Mouse (Mus musculus) midbrain, embryonic 13.5 days (tissue): Measurements from ENCODE around the gene Agap1. TPM values are rescaled to one million over a fixed set of nuclear protein-coding genes. Genes with fewer than 3 reads are reported as not detected.

Experiments used
- ATAC-seq: fragments of 200-750 bp; cut with Nextera tagmentation; 2 replicates; pipeline ENCODE4 v1.8.0; 2017; ENCODE audit warnings: mild to moderate bottlenecking, moderate TSS enrichment, moderate library complexity
- H3K27ac ChIP-seq: fragments of 300-500 bp; sonication (generic); 2 replicates; pipeline ENCODE4 v1.5.1; 2015; ENCODE audit warnings: inconsistent platforms, mild to moderate bottlenecking, moderate library complexity
- H3K27me3 ChIP-seq: fragments of 300-500 bp; sonication (generic); 2 replicates; pipeline ENCODE4 v1.6.1; 2015; ENCODE audit warnings: mild to moderate bottlenecking, inconsistent platforms
- H3K36me3 ChIP-seq: fragments of 300-500 bp; sonication (generic); 2 replicates; pipeline ENCODE4 v1.6.1; 2015; ENCODE audit warnings: mild to moderate bottlenecking, inconsistent platforms
- H3K4me1 ChIP-seq: fragments of 300-500 bp; sonication (generic); replicated peaks from 2 replicates; pipeline ENCODE4 v1.6.1; 2015; ENCODE audit warnings: inconsistent platforms
- H3K4me2 ChIP-seq: fragments of 300-500 bp; sonication (generic); replicated peaks from 2 replicates; pipeline ENCODE4 v1.6.1; 2015; ENCODE audit warnings: moderate library complexity, mild to moderate bottlenecking, inconsistent platforms
- H3K4me3 ChIP-seq: fragments of 300-500 bp; sonication (generic); replicated peaks from 2 replicates; pipeline ENCODE4 v1.5.1; 2015; ENCODE audit warnings: mild to moderate bottlenecking, inconsistent platforms
- H3K9ac ChIP-seq: fragments of 300-500 bp; sonication (generic); replicated peaks from 2 replicates; pipeline ENCODE4 v1.6.1; 2015; ENCODE audit warnings: mild to moderate bottlenecking, inconsistent platforms
- H3K9me3 ChIP-seq: fragments of 300-500 bp; sonication (generic); 2 replicates; pipeline ENCODE4 v1.6.1; 2016; ENCODE audit warnings: mild to moderate bottlenecking, inconsistent platforms
- WGBS: fragments of 180-500 bp; shearing (Covaris S2); methylation state at CpG from one replicate; pipeline ENCODE4 v1.1.7; 2015; 5-methylcytosine and 5-hydroxymethylcytosine counted together
- polyA plus RNA-seq: library from polyadenylated mRNA; unstranded; fragments of >200 nt; fragmentation: Nextera tagmentation; extraction: Ambion mirVana; gene quantifications from 2 replicates; pipeline ENCODE4 v1.2.1, GENCODE M21; 2015

Agap1 gene
- polyA plus RNA-seq, 1 experiment from 2014 or later = 50.2 TPM

- no peak for ATAC-seq
- peaks cover 39% of the 10 kb centered on the region for H3K4me1 ChIP-seq
- peaks cover 8% of the 10 kb centered on the region; the same call in 1 of the 2 replicates for H3K27me3 ChIP-seq
- H3K36me3 ChIP-seq = no peaks in the 10 kb centered on the region
- H3K27ac ChIP-seq = no peak overlapping the region
- no peak overlapping the region for H3K4me2 ChIP-seq
- WGBS = 53% methylated on average over 6 of the region's 6 CpGs
- no peak overlapping the region for H3K9ac ChIP-seq
- H3K9me3 ChIP-seq = no peaks in the 10 kb centered on the region
- H3K4me3 ChIP-seq = no peak overlapping the region
Measured at GRCm38 (mm10) chr1:89865787-89866186, 411.2 kb downstream of the Agap1 start.

GRCm38 (mm10) chr1:89867847-89868246, 413.2 kb downstream of the Agap1 start:
- ATAC-seq = no peak
- no peaks in the 10 kb centered on the region for H3K36me3 ChIP-seq
- H3K27ac ChIP-seq = no peak overlapping the region
- no peak overlapping the region for H3K4me2 ChIP-seq
- no peaks in the 10 kb centered on the region for H3K9me3 ChIP-seq
- peaks cover 44% of the 10 kb centered on the region for H3K4me1 ChIP-seq
- 33% methylated on average over 4 of the region's 4 CpGs for WGBS
- no peak overlapping the region for H3K9ac ChIP-seq
- no peak overlapping the region for H3K4me3 ChIP-seq
- peaks cover 14% of the 10 kb centered on the region; the same call in 1 of the 2 replicates for H3K27me3 ChIP-seq

- peaks cover 43% of the 10 kb centered on the region for H3K4me1 ChIP-seq
- H3K36me3 ChIP-seq = no peaks in the 10 kb centered on the region
- H3K4me3 ChIP-seq = no peak overlapping the region
- no peaks in the 10 kb centered on the region for H3K9me3 ChIP-seq
- peaks cover 15% of the 10 kb centered on the region; the same call in 1 of the 2 replicates for H3K27me3 ChIP-seq
- H3K9ac ChIP-seq = no peak overlapping the region
- 45% methylated on average over 12 of the region's 12 CpGs for WGBS
- 0 out of 2 replicates have a peak overlapping the region, but pooled peaks have one; percentile 9 for H3K27ac ChIP-seq
- H3K4me2 ChIP-seq = no peak overlapping the region
- ATAC-seq = no peak
Measured at GRCm38 (mm10) chr1:89870134-89870905, 415.7 kb downstream of the Agap1 start.

- Histone ChIP-seq H3K27me3 (peaks cover 18% of the 10 kb centered on the region; the same call in 1 of the 2 replicates), H3K36me3 (no peaks in the 10 kb centered on the region), H3K4me2 (no peak overlapping the region), H3K27ac (0 out of 2 replicates have a peak overlapping the region, but pooled peaks have one; percentile 9), H3K9ac (no peak overlapping the region), H3K4me3 (no peak overlapping the region), H3K4me1 (peaks cover 39% of the 10 kb centered on the region), H3K9me3 (no peaks in the 10 kb centered on the region)
- WGBS = 32% methylated on average over 6 of the region's 6 CpGs
- ATAC-seq = no peak; the same call in 1 of the 2 replicates
Measured at GRCm38 (mm10) chr1:89870906-89871211, 416.3 kb downstream of the Agap1 start.

- no peak overlapping the region for H3K9ac ChIP-seq
- ATAC-seq = peak; percentile 60
- no peak overlapping the region for H3K4me2 ChIP-seq
- 3% methylated on average over 5 of the region's 5 CpGs for WGBS
- peaks cover 5% of the 10 kb centered on the region; the same call in 1 of the 2 replicates for H3K36me3 ChIP-seq
- H3K4me3 ChIP-seq = no peak overlapping the region
- H3K9me3 ChIP-seq = no peaks in the 10 kb centered on the region
- H3K27me3 ChIP-seq = peaks cover 28% of the 10 kb centered on the region
- H3K27ac ChIP-seq = peak overlapping the region; percentile 20; the same call in 1 of the 2 replicates
- peaks cover 53% of the 10 kb centered on the region for H3K4me1 ChIP-seq
Measured at GRCm38 (mm10) chr1:89876346-89877072, 421.9 kb downstream of the Agap1 start.

GRCm38 (mm10) chr1:89878496-89878895, 423.9 kb downstream of the Agap1 start:
- peaks cover 46% of the 10 kb centered on the region for H3K4me1 ChIP-seq
- peaks cover 24% of the 10 kb centered on the region for H3K27me3 ChIP-seq
- no peak for ATAC-seq

GRCm38 (mm10) chr1:89880193-89880592, 425.6 kb downstream of the Agap1 start:
- no peak overlapping the region for H3K4me3 ChIP-seq
- H3K27me3 ChIP-seq = peaks cover 20% of the 10 kb centered on the region
- H3K4me1 ChIP-seq = peaks cover 46% of the 10 kb centered on the region
- ATAC-seq = no peak
- H3K9ac ChIP-seq = no peak overlapping the region
- no peaks in the 10 kb centered on the region for H3K9me3 ChIP-seq
- H3K27ac ChIP-seq = no peak overlapping the region
- H3K4me2 ChIP-seq = no peak overlapping the region
- peaks cover 16% of the 10 kb centered on the region for H3K36me3 ChIP-seq
- whole genome bisulfite sequencing = 6% methylated on average over 8 of the region's 8 CpGs

More at GRCm38 (mm10) chr1:89878496-89878895, 423.9 kb downstream of the Agap1 start:
- Histone ChIP-seq H3K9me3 (no peaks in the 10 kb centered on the region), H3K36me3 (peaks cover 12% of the 10 kb centered on the region), H3K4me3 (no peak overlapping the region), H3K4me2 (no peak overlapping the region), H3K27ac (no peak overlapping the region), H3K9ac (no peak overlapping the region)
- 76% methylated on average over 11 of the region's 11 CpGs for WGBS

GRCm38 (mm10) chr1:89880834-89881233, 426.2 kb downstream of the Agap1 start:
- H3K27ac ChIP-seq = no peak overlapping the region
- H3K36me3 ChIP-seq = peaks cover 16% of the 10 kb centered on the region
- H3K4me2 ChIP-seq = no peak overlapping the region
- H3K9me3 ChIP-seq = no peaks in the 10 kb centered on the region
- ATAC-seq = no peak
- no peak overlapping the region for H3K4me3 ChIP-seq
- peaks cover 15% of the 10 kb centered on the region for H3K27me3 ChIP-seq
- WGBS = 57% methylated on average over 10 of the region's 10 CpGs
- peaks cover 45% of the 10 kb centered on the region for H3K4me1 ChIP-seq
- no peak overlapping the region for H3K9ac ChIP-seq

- 94% methylated on average over 8 of the region's 8 CpGs for WGBS
- Histone ChIP-seq H3K36me3 (peaks cover 39% of the 10 kb centered on the region), H3K9ac (no peak overlapping the region), H3K4me1 (peaks cover 20% of the 10 kb centered on the region), H3K4me3 (no peak overlapping the region), H3K9me3 (no peaks in the 10 kb centered on the region), H3K27me3 (peaks cover 5% of the 10 kb centered on the region), H3K4me2 (no peak overlapping the region), H3K27ac (no peak overlapping the region)
- ATAC-seq = no peak
Measured at GRCm38 (mm10) chr1:89884335-89884734, 429.7 kb downstream of the Agap1 start.

GRCm38 (mm10) chr1:89885696-89886095, 431.1 kb downstream of the Agap1 start:
- H3K4me1 ChIP-seq = peaks cover 10% of the 10 kb centered on the region
- H3K4me3 ChIP-seq = no peak overlapping the region
- no peak overlapping the region for H3K27ac ChIP-seq
- peaks cover 4% of the 10 kb centered on the region; the same call in 1 of the 2 replicates for H3K27me3 ChIP-seq
- H3K36me3 ChIP-seq = peaks cover 47% of the 10 kb centered on the region
- H3K9ac ChIP-seq = no peak overlapping the region
- H3K4me2 ChIP-seq = no peak overlapping the region
- no peaks in the 10 kb centered on the region for H3K9me3 ChIP-seq
- ATAC-seq = no peak
- 19% methylated on average over 4 of the region's 4 CpGs for WGBS

GRCm38 (mm10) chr1:89891400-89891799, 436.8 kb downstream of the Agap1 start:
- ATAC-seq = no peak
- 90% methylated on average over 6 of the region's 6 CpGs for WGBS
- Histone ChIP-seq H3K4me2 (no peak overlapping the region), H3K4me3 (no peak overlapping the region), H3K4me1 (peaks cover 32% of the 10 kb centered on the region), H3K36me3 (peaks cover 52% of the 10 kb centered on the region), H3K27me3 (peaks cover 4% of the 10 kb centered on the region; the same call in 1 of the 2 replicates), H3K9me3 (no peaks in the 10 kb centered on the region), H3K27ac (no peak overlapping the region), H3K9ac (no peak overlapping the region)

- no peak overlapping the region for H3K4me3 ChIP-seq
- peaks cover 32% of the 10 kb centered on the region for H3K4me1 ChIP-seq
- H3K9me3 ChIP-seq = no peaks in the 10 kb centered on the region
- H3K4me2 ChIP-seq = no peak overlapping the region
- peak; percentile 32; the same call in 1 of the 2 replicates for ATAC-seq
- H3K27ac ChIP-seq = no peak overlapping the region
- peaks cover 59% of the 10 kb centered on the region for H3K36me3 ChIP-seq
- no peaks in the 10 kb centered on the region for H3K27me3 ChIP-seq
- no peak overlapping the region for H3K9ac ChIP-seq
- 24% methylated on average over 7 of the region's 7 CpGs for WGBS
Measured at GRCm38 (mm10) chr1:89892281-89892680, 437.7 kb downstream of the Agap1 start.
